Mouse (Mus musculus) limb, embryonic 15.5 days (tissue): ENCODE results near the gene Nedd9. TPM values are rescaled to one million over a fixed set of nuclear protein-coding genes. Genes with fewer than 3 reads are reported as not detected.

Experiments
- ATAC-seq: fragments of 200-750 bp; cut with Nextera tagmentation; 2 replicates; pipeline ENCODE4 v1.8.0; 2017; ENCODE audit warnings: low read depth, moderate TSS enrichment; ENCODE audit not compliant: insufficient number of reproducible peaks, low FRiP score, low TSS enrichment
- H3K27ac ChIP-seq: fragments of 300-500 bp; sonication (generic); 2 replicates; pipeline ENCODE4 v1.5.1; 2015; ENCODE audit warnings: moderate library complexity, mild to moderate bottlenecking, inconsistent platforms
- H3K27me3 ChIP-seq: fragments of 300-500 bp; sonication (generic); 2 replicates; pipeline ENCODE4 v1.6.1; 2015; ENCODE audit warnings: inconsistent platforms
- H3K36me3 ChIP-seq: fragments of 300-500 bp; sonication (generic); 2 replicates; pipeline ENCODE4 v1.6.1; 2015; ENCODE audit warnings: inconsistent platforms
- H3K4me1 ChIP-seq: fragments of 300-500 bp; sonication (generic); 2 replicates; pipeline ENCODE4 v1.6.1; 2015; ENCODE audit warnings: inconsistent platforms
- H3K4me2 ChIP-seq: fragments of 300-500 bp; sonication (generic); 2 replicates; pipeline ENCODE4 v1.6.1; 2015; ENCODE audit warnings: mild to moderate bottlenecking, inconsistent platforms
- H3K4me3 ChIP-seq: fragments of 300-500 bp; sonication (generic); 2 replicates; pipeline ENCODE4 v1.5.1; 2015; ENCODE audit warnings: mild to moderate bottlenecking, inconsistent platforms
- H3K9ac ChIP-seq: fragments of 300-500 bp; sonication (generic); 2 replicates; pipeline ENCODE4 v1.6.1; 2015; ENCODE audit warnings: inconsistent platforms
- H3K9me3 ChIP-seq: fragments of 300-500 bp; sonication (generic); 2 replicates; pipeline ENCODE4 v1.6.1; 2016; ENCODE audit warnings: inconsistent platforms
- WGBS: fragments of 180-500 bp; shearing (Covaris S2); methylation state at CpG from one replicate; pipeline ENCODE4 v1.1.7; 2015; 5-methylcytosine and 5-hydroxymethylcytosine counted together
- polyA plus RNA-seq: library from polyadenylated mRNA; unstranded; fragments of >200 nt; fragmentation: Nextera tagmentation; extraction: Ambion mirVana; gene quantifications from 2 replicates; pipeline ENCODE4 v1.2.1, GENCODE M21; 2015

Nedd9 gene
- polyA plus RNA-seq, 1 experiment from 2014 or later, result 40.1 TPM

DNA sequence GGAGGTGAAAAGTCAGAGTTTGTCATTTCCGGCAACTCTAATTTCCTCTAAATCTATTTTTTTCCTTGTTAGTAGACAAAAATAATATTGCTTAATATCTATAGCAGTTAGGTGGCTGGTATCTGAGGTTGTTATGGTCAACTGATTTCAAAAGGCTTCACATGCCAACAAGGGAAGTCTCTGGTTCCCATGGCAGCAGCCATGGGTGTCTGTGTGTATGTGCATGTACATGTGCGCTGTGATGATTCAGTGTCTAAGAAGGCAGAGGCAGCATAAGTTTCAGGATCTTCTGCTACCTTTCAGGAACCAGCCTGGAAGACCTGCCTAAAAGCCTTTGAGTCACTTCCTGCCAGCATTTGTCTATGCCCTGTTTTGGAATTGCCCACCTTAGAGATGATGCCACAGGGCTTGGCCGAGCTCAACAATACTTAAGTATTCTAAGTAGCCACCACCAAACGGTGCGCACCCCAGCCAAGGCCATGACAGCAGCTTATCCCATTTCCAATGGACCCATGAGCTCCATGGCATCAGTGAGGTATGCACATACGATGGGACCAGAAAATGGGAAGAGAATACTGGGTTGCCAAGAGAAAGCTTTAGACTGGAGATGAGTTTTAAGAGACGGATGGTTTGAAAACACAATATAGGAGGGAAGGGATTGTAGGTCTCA is 155.4 kb downstream of the Nedd9 start:
- no peaks in the 10 kb centered on the region for H3K9me3 ChIP-seq
- H3K4me2 ChIP-seq, result no peak overlapping the region
- H3K4me1 ChIP-seq, result peaks cover 8% of the 10 kb centered on the region; the same call in 1 of the 2 replicates
- ATAC-seq, result no peak
- no peaks in the 10 kb centered on the region for H3K27me3 ChIP-seq
- no peak overlapping the region for H3K9ac ChIP-seq
- H3K27ac ChIP-seq, result no peak overlapping the region
- WGBS, result 95% methylated on average over 7 of the region's 7 CpGs
- H3K36me3 ChIP-seq, result peaks cover 20% of the 10 kb centered on the region; the same call in 1 of the 2 replicates
- H3K4me3 ChIP-seq, result no peak overlapping the region

DNA sequence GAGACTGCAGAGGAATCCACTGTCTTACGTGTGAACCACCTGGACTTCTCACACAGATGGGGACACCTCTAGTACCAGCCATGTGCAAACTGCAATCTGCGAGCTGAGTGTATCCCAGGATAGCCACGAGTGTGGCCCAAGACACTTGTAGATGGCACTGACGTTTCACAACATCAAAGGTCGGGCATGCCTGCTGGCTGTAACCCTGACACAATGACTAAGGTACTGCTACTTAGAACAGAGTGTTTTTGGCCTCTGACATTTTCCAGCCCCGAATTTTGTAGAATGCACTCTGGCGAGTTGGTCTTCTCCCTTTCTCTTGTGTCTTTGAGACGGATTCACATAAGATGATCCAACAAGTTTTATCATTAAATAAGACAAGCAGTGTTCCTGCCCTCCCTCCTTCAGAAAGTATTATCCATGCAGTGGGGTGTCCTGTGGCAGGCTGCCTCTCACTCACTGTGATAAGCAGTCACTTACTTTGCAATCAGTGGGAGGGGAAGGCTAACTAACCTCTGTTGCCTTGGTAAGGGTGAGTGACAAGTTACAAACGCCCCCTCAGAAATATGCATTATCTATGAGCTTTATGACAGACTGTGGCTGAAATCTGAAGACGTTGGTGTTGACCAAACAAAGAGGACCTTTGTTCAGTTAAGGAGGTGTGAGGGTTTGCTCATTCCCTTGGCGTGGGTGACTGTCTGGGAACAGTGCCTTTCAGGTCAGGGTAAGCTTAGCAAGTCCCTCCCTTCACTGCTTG is 156.4 kb downstream of the Nedd9 start:
- no peaks in the 10 kb centered on the region for H3K27me3 ChIP-seq
- no peak overlapping the region for H3K9ac ChIP-seq
- no peak overlapping the region for H3K27ac ChIP-seq
- peaks cover 5% of the 10 kb centered on the region; the same call in 1 of the 2 replicates for H3K4me1 ChIP-seq
- peaks cover 20% of the 10 kb centered on the region; the same call in 1 of the 2 replicates for H3K36me3 ChIP-seq
- no peak overlapping the region for H3K4me3 ChIP-seq
- no peak overlapping the region for H3K4me2 ChIP-seq
- ATAC-seq, result no peak
- no peaks in the 10 kb centered on the region for H3K9me3 ChIP-seq
- WGBS, result 77% methylated on average over 11 of the region's 11 CpGs

DNA sequence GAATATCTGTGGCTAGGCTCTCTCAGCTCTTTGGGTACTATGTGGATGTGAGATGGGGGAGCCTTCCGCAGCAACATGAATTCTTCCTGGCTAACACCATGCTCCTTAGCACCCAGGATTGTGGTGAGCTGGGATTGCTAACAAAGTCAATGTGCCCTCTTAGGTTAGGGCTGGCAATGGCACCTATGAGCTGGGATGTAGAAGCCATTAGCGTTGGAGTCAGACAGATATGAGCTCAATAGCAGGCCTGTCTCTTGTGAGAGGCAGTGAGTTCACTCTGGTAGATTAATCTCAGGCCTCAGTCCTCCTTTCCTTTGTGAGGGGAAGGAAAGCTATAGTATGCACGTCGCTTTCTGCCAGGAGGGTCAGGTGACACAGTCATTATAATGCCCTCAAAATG is 157.1 kb downstream of the Nedd9 start:
- 89% methylated on average over 4 of the region's 4 CpGs for WGBS
- H3K9ac ChIP-seq, result no peak overlapping the region
- H3K4me2 ChIP-seq, result no peak overlapping the region
- no peak for ATAC-seq
- no peak overlapping the region for H3K27ac ChIP-seq
- H3K9me3 ChIP-seq, result no peaks in the 10 kb centered on the region
- H3K4me1 ChIP-seq, result 0 out of 2 replicates have a peak, but pooled peaks cover 3% of the 10 kb centered on the region
- no peak overlapping the region for H3K4me3 ChIP-seq
- H3K36me3 ChIP-seq, result peaks cover 20% of the 10 kb centered on the region; the same call in 1 of the 2 replicates
- no peaks in the 10 kb centered on the region for H3K27me3 ChIP-seq

- Histone ChIP-seq H3K4me3 (no peak overlapping the region), H3K4me2 (no peak overlapping the region), H3K9ac (no peak overlapping the region), H3K27me3 (no peaks in the 10 kb centered on the region), H3K4me1 (0 out of 2 replicates have a peak, but pooled peaks cover 3% of the 10 kb centered on the region), H3K9me3 (no peaks in the 10 kb centered on the region), H3K27ac (no peak overlapping the region), H3K36me3 (peaks cover 20% of the 10 kb centered on the region; the same call in 1 of the 2 replicates)
- ATAC-seq, result no peak
- 62% methylated on average over 2 of the region's 2 CpGs for WGBS
Observed at GRCm38 (mm10) chr13:41328481-41328880, 158.7 kb downstream of the Nedd9 start.

DNA sequence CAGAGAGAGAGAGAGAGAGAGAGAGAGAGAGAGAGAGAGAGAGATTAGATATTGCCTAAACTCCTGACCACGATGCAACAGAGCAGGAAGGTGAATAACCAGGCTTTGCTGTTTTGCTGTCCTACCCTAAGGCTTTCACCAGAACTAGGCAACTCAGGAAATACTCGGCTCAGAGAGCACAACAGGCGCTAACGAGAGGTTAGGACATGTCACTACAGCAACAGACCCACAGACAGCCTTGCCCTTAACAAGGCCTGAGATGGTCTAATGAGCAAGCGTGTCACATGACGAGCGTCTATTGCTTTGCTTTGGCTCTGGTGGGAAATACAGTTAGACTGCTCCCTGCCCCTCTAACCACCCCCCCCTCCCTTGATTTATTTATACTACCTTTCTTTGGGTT is 159.6 kb downstream of the Nedd9 start:
- Histone ChIP-seq H3K9me3 (no peaks in the 10 kb centered on the region), H3K4me3 (no peak overlapping the region), H3K27ac (no peak overlapping the region), H3K4me1 (no peaks in the 10 kb centered on the region), H3K27me3 (no peaks in the 10 kb centered on the region), H3K36me3 (peaks cover 16% of the 10 kb centered on the region; the same call in 1 of the 2 replicates), H3K4me2 (no peak overlapping the region), H3K9ac (no peak overlapping the region)
- no peak for ATAC-seq
- WGBS, result 56% methylated on average over 7 of the region's 7 CpGs

DNA sequence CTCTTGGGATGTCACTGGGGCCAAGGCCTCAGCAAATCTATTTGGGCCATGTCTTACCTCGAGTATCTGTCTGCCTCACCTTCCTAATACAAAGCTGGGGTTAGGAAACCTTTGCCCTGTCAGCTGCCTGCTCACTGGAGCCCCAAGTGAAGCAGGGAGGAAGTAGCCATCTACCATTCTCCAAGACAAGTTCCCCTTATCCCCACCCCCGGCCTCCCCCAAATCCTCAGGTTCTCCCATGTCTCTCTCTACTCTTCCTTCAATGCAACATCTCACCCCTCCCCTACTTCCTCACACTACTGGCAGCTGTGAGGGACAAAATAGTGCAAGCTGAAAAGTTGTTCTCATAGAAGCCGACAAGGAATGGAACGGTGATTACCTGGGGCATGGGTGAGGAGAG is 161.0 kb downstream of the Nedd9 start:
- Histone ChIP-seq H3K4me2 (no peak overlapping the region), H3K4me1 (peaks cover 6% of the 10 kb centered on the region; the same call in 1 of the 2 replicates), H3K36me3 (peaks cover 10% of the 10 kb centered on the region; the same call in 1 of the 2 replicates), H3K27me3 (no peaks in the 10 kb centered on the region), H3K27ac (no peak overlapping the region), H3K4me3 (no peak overlapping the region), H3K9ac (no peak overlapping the region), H3K9me3 (no peaks in the 10 kb centered on the region)
- ATAC-seq, result no peak
- WGBS, result 79% methylated on average over 4 of the region's 4 CpGs

DNA sequence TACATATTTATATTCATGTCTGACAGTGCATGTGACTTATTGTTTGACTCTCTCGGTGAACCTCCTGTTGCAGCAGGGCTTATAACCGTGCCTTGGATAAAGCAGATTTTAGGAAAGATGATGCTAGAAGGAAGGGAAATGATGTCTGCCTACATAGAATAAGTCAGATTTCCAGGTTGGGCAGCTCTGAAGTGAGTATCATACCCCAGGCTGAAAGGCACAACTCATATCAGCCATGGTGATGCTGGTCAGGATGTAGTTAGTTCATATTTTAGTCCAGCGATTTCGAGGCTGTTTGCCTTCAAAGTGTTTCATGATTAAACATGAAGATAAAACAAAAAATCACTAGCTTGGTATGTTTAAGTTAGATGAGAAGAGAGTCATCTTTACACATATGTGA is 161.8 kb downstream of the Nedd9 start:
- no peak overlapping the region for H3K27ac ChIP-seq
- 92% methylated on average over 4 of the region's 4 CpGs for WGBS
- H3K4me3 ChIP-seq, result no peak overlapping the region
- no peak for ATAC-seq
- peaks cover 7% of the 10 kb centered on the region; the same call in 1 of the 2 replicates for H3K4me1 ChIP-seq
- H3K4me2 ChIP-seq, result no peak overlapping the region
- no peaks in the 10 kb centered on the region for H3K27me3 ChIP-seq
- peaks cover 9% of the 10 kb centered on the region; the same call in 1 of the 2 replicates for H3K36me3 ChIP-seq
- H3K9ac ChIP-seq, result no peak overlapping the region
- H3K9me3 ChIP-seq, result no peaks in the 10 kb centered on the region

GRCm38 (mm10) chr13:41324631-41325030 is 162.5 kb downstream of the Nedd9 start:
- H3K36me3 ChIP-seq, result 0 out of 2 replicates have a peak, but pooled peaks cover 4% of the 10 kb centered on the region
- H3K27ac ChIP-seq, result no peak overlapping the region
- no peaks in the 10 kb centered on the region for H3K27me3 ChIP-seq
- no peak overlapping the region for H3K4me2 ChIP-seq
- H3K9ac ChIP-seq, result no peak overlapping the region
- no peak for ATAC-seq
- H3K9me3 ChIP-seq, result no peaks in the 10 kb centered on the region
- no peak overlapping the region for H3K4me3 ChIP-seq
- H3K4me1 ChIP-seq, result peaks cover 7% of the 10 kb centered on the region; the same call in 1 of the 2 replicates
- 76% methylated on average over 4 of the region's 4 CpGs for WGBS

GRCm38 (mm10) chr13:41321433-41321832 is 165.7 kb downstream of the Nedd9 start:
- no peak overlapping the region for H3K4me3 ChIP-seq
- 47% methylated on average over 3 of the region's 3 CpGs for WGBS
- no peak for ATAC-seq
- H3K4me2 ChIP-seq, result no peak overlapping the region
- no peaks in the 10 kb centered on the region for H3K9me3 ChIP-seq
- H3K9ac ChIP-seq, result no peak overlapping the region
- peak overlapping the region; percentile 11; the same call in 1 of the 2 replicates for H3K27ac ChIP-seq
- no peaks in the 10 kb centered on the region for H3K27me3 ChIP-seq
- peaks cover 7% of the 10 kb centered on the region; the same call in 1 of the 2 replicates for H3K4me1 ChIP-seq
- peaks cover 18% of the 10 kb centered on the region for H3K36me3 ChIP-seq

DNA sequence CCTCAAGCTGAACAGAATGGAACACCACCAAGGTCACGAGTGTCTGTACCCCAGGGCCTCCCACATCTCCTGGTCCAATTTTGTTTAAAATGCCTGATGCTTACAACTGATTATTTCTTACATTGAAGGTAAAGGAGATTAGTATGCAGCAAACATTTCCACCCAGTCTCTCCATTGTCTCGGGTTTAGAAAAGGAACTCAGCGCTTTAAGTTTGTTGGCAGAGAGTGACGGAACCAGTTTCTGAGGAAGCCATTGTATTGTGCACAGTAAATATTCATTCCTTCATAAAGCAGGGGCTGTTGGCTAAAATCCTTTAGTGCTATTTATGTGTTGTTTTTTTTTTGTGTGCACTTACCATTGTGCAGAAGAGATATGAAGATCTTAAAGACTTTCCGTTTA is 166.4 kb downstream of the Nedd9 start:
- no peaks in the 10 kb centered on the region for H3K9me3 ChIP-seq
- H3K4me1 ChIP-seq, result peaks cover 7% of the 10 kb centered on the region; the same call in 1 of the 2 replicates
- H3K27ac ChIP-seq, result no peak overlapping the region; the same call in 1 of the 2 replicates
- H3K36me3 ChIP-seq, result peaks cover 25% of the 10 kb centered on the region
- no peak overlapping the region for H3K4me3 ChIP-seq
- ATAC-seq, result no peak
- no peaks in the 10 kb centered on the region for H3K27me3 ChIP-seq
- H3K9ac ChIP-seq, result no peak overlapping the region
- 76% methylated on average over 5 of the region's 5 CpGs for WGBS
- H3K4me2 ChIP-seq, result no peak overlapping the region

GRCm38 (mm10) chr13:41302716-41303115 is 184.4 kb downstream of the Nedd9 start:
- H3K4me3 ChIP-seq, result no peak overlapping the region
- no peak overlapping the region for H3K4me2 ChIP-seq
- H3K4me1 ChIP-seq, result no peaks in the 10 kb centered on the region
- H3K9me3 ChIP-seq, result no peaks in the 10 kb centered on the region
- H3K9ac ChIP-seq, result no peak overlapping the region
- no peaks in the 10 kb centered on the region for H3K36me3 ChIP-seq
- H3K27me3 ChIP-seq, result no peaks in the 10 kb centered on the region
- H3K27ac ChIP-seq, result no peak overlapping the region
- no peak for ATAC-seq
- WGBS, result 61% methylated on average over 10 of the region's 10 CpGs

GRCm38 (mm10) chr13:41300037-41300436 is 187.1 kb downstream of the Nedd9 start:
- Histone ChIP-seq H3K27me3 (no peaks in the 10 kb centered on the region), H3K4me3 (no peak overlapping the region), H3K9me3 (no peaks in the 10 kb centered on the region), H3K36me3 (no peaks in the 10 kb centered on the region), H3K27ac (no peak overlapping the region), H3K4me1 (no peaks in the 10 kb centered on the region), H3K9ac (no peak overlapping the region), H3K4me2 (no peak overlapping the region)
- WGBS, result 67% methylated on average over 4 of the region's 4 CpGs
- ATAC-seq, result no peak
